In the genomic region with DNA sequence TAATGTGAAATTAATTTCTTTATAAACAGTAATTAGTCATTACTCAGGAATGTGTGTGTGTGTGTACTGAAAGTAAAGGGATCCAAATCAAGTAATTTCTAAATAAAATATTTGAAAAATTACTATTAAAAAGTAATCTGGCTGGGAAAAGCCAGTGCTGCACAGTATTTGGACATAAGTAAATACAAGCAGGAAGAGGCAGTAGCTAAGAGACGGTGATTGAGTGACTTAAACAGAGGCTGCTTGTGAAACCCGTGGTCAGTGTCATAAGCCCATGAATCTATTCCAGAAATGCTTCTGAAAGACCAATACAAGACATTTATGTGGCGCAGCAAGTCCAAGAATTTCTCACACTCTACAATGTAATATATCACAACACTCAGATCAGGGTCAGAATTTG, we compare ENCODE assay signal across 23 mouse cellular contexts. TPM values are rescaled to one million over a fixed set of nuclear protein-coding genes. Genes with fewer than 3 reads are reported as not detected.
"Had no signal": no experiment of that assay in that cellular context is flagged by ENCODE, and none has a peak within 500 bp of the region (broad histone marks: within the 10 kb centered on the region; RNA-seq: fewer than 3 reads in every experiment).

No protein-coding gene starts in this region.

- H3K9me3 ChIP-seq: liver, embryonic 13.5 days; liver, embryonic 15.5 days; midbrain, embryonic 10.5 days; midbrain, embryonic 13.5 days; midbrain, embryonic 15.5 days; neural tube, embryonic 13.5 days; neural tube, embryonic 15.5 days had no signal

- H3K4me3 ChIP-seq: liver, embryonic 13.5 days; liver, embryonic 15.5 days; midbrain, embryonic 10.5 days; midbrain, embryonic 13.5 days; midbrain, embryonic 15.5 days; myocyte; neural tube, embryonic 13.5 days; neural tube, embryonic 15.5 days had no signal

- H3K4me1 ChIP-seq: liver, embryonic 13.5 days; liver, embryonic 15.5 days; midbrain, embryonic 10.5 days; midbrain, embryonic 13.5 days; midbrain, embryonic 15.5 days had no signal

- H3K9ac ChIP-seq: liver, embryonic 13.5 days; liver, embryonic 15.5 days; liver, postnatal 0 days; lung, embryonic 14.5 days; midbrain, embryonic 13.5 days; midbrain, embryonic 15.5 days; neural tube, embryonic 13.5 days; neural tube, embryonic 15.5 days had no signal

- H3K27ac ChIP-seq: liver, embryonic 13.5 days; liver, embryonic 15.5 days; midbrain, embryonic 10.5 days; midbrain, embryonic 13.5 days; midbrain, embryonic 15.5 days; neural tube, embryonic 13.5 days; neural tube, embryonic 15.5 days had no signal

- H3K36me3 ChIP-seq: liver, embryonic 13.5 days; liver, embryonic 15.5 days; midbrain, embryonic 10.5 days; midbrain, embryonic 13.5 days; midbrain, embryonic 15.5 days; neural tube, embryonic 13.5 days; neural tube, embryonic 15.5 days had no signal

- H3K4me2 ChIP-seq: liver, embryonic 11.5 days; liver, embryonic 13.5 days; liver, embryonic 15.5 days; lung, embryonic 14.5 days; midbrain, embryonic 13.5 days; midbrain, embryonic 15.5 days; neural tube, embryonic 13.5 days; neural tube, embryonic 15.5 days had no signal

- ATAC-seq: liver, postnatal 0 days; midbrain, embryonic 13.5 days; midbrain, embryonic 15.5 days had no signal

- H3K27me3 ChIP-seq: liver, embryonic 13.5 days; liver, embryonic 15.5 days; midbrain, embryonic 13.5 days; midbrain, embryonic 15.5 days; neural tube, embryonic 13.5 days; neural tube, embryonic 15.5 days had no signal

- DNase-seq: liver; liver, embryonic 13.5 days; liver, postnatal 0 days; lung, embryonic 14.5 days; retina, postnatal 1 day; right cerebral cortex, adult 18-20 months; right cerebral cortex, postnatal 25 days; right cerebral cortex, postnatal 4 days; spleen, adult 18-20 months; thymus, adult 18-20 months; thymus, postnatal 14 days; thymus, postnatal 36 days had no signal

RNA-seq across cellular contexts. Expression of gene Cer1, which starts 3.6 kb away (rescaled TPM):
- polyA plus RNA-seq: liver, embryonic 11.5 days; liver, embryonic 13.5 days; liver, embryonic 15.5 days; liver, postnatal 0 days; midbrain, embryonic 10.5 days; midbrain, embryonic 15.5 days; myocyte; small intestine, adult 2 months; stomach, embryonic 14.5 days; thymus, postnatal 0 days had no signal
